Mouse (Mus musculus): Measurements from ENCODE around the gene Gm20605. TPM values are rescaled to one million over a fixed set of nuclear protein-coding genes. Genes with fewer than 3 reads are reported as not detected.

Gm20605 gene
- polyA plus RNA-seq, 2 experiments = 7.4 to 16.8 TPM

- Histone ChIP-seq H3K27me3 (ENCODE audit: control insufficient read depth, insufficient read depth, low read length) (no peaks in the 10 kb centered on the region), H3K27ac (replicated peaks; ENCODE audit: low read depth, low read length) (no peak overlapping the region), H3K4me1 (ENCODE audit: control insufficient read depth, insufficient read depth, low read length) (peaks cover 10% of the 10 kb centered on the region), H3K36me3 (ENCODE audit: control insufficient read depth, insufficient read depth, low read length) (no peaks in the 10 kb centered on the region), H3K4me3 (replicated peaks; ENCODE audit: low read length) (no peak overlapping the region), H3K9ac (ENCODE audit: low read depth, low read length, severe bottlenecking) (no peak overlapping the region), H3K4me2 (replicated peaks; ENCODE audit: low read depth, low read length, severe bottlenecking) (no peak overlapping the region), H3K9me3 (ENCODE audit: control insufficient read depth, low read length) (no peaks in the 10 kb centered on the region)
- ATAC-seq (ENCODE audit: low FRiP score, low read depth) (no peak), DNase-seq (ENCODE audit: low spot score) (no peak)
- no peak for TF ChIP-seq POLR2A (IDR thresholded peaks at IDR 0.05; ENCODE audit: borderline replicate concordance, extremely low read depth, insufficient read depth, insufficient read length)
- 84% methylated on average over 6 of the region's 6 CpGs for WGBS
Observed at GRCm38 (mm10) chr5:137682526-137682925, 53.6 kb downstream of the Gm20605 start.

GRCm38 (mm10) chr5:137683388-137684293 is 54.7 kb downstream of the Gm20605 start:
- Histone ChIP-seq H3K4me3 (replicated peaks; ENCODE audit: low read length) (peak overlapping the region; percentile 71), H3K27me3 (ENCODE audit: control insufficient read depth, insufficient read depth, low read length) (no peaks in the 10 kb centered on the region), H3K9me3 (ENCODE audit: control insufficient read depth, low read length) (no peaks in the 10 kb centered on the region), H3K4me2 (replicated peaks; ENCODE audit: low read depth, low read length, severe bottlenecking) (peak overlapping the region; percentile 96), H3K36me3 (ENCODE audit: control insufficient read depth, insufficient read depth, low read length) (no peaks in the 10 kb centered on the region), H3K27ac (replicated peaks; ENCODE audit: low read depth, low read length) (no peak overlapping the region), H3K4me1 (ENCODE audit: control insufficient read depth, insufficient read depth, low read length) (peaks cover 10% of the 10 kb centered on the region), H3K9ac (ENCODE audit: low read depth, low read length, severe bottlenecking) (peak overlapping the region; percentile 63)
- no peak for TF ChIP-seq POLR2A (IDR thresholded peaks at IDR 0.05; ENCODE audit: borderline replicate concordance, extremely low read depth, insufficient read depth, insufficient read length)
- no peak for DNase-seq (ENCODE audit: low spot score)
- no peak for ATAC-seq (ENCODE audit: low FRiP score, low read depth)
- 14% methylated on average over 28 of the region's 28 CpGs for WGBS

GRCm38 (mm10) chr5:137684294-137685123 is 55.5 kb downstream of the Gm20605 start, which contains the start of gene Agfg2:
Gene Agfg2, minus strand, starts transcription at chr5:137684726.
- peak within 1 kb of the TSS; percentile 96 for H3K4me2 ChIP-seq (replicated peaks; ENCODE audit: low read depth, low read length, severe bottlenecking)
- no peaks in the 10 kb centered on the region for H3K36me3 ChIP-seq (ENCODE audit: control insufficient read depth, insufficient read depth, low read length)
- H3K27me3 ChIP-seq (ENCODE audit: control insufficient read depth, insufficient read depth, low read length) = no peaks in the 10 kb centered on the region
- peak within 1 kb of the TSS; percentile 71 for H3K4me3 ChIP-seq (replicated peaks; ENCODE audit: low read length)
- H3K4me1 ChIP-seq (ENCODE audit: control insufficient read depth, insufficient read depth, low read length) = peaks cover 10% of the 10 kb centered on the region
- WGBS = under 1% methylated on average over 54 of the region's 62 CpGs
- DNase-seq (ENCODE audit: low spot score) = peak; percentile 99
- 0 out of 2 replicates have a peak, but pooled peaks have one; percentile 67 for TF ChIP-seq POLR2A (IDR thresholded peaks at IDR 0.05; ENCODE audit: borderline replicate concordance, extremely low read depth, insufficient read depth, insufficient read length)
- no peak within 1 kb of the TSS for H3K27ac ChIP-seq (replicated peaks; ENCODE audit: low read depth, low read length)
- H3K9ac ChIP-seq (ENCODE audit: low read depth, low read length, severe bottlenecking) = peak within 1 kb of the TSS; percentile 63
- peak; percentile 100 for ATAC-seq (ENCODE audit: low FRiP score, low read depth)
- H3K9me3 ChIP-seq (ENCODE audit: control insufficient read depth, low read length) = no peaks in the 10 kb centered on the region

GRCm38 (mm10) chr5:137685653-137686052 is 56.7 kb downstream of the Gm20605 start:
- 88% methylated on average over 3 of the region's 3 CpGs for WGBS
- no peak for ATAC-seq (ENCODE audit: low FRiP score, low read depth)
- TF ChIP-seq POLR2A (IDR thresholded peaks at IDR 0.05; ENCODE audit: borderline replicate concordance, extremely low read depth, insufficient read depth, insufficient read length) = no peak

GRCm38 (mm10) chr5:137686127-137686790 is 57.3 kb downstream of the Gm20605 start:
- Histone ChIP-seq H3K4me2 (replicated peaks; ENCODE audit: low read depth, low read length, severe bottlenecking) (no peak overlapping the region), H3K36me3 (ENCODE audit: control insufficient read depth, insufficient read depth, low read length) (no peaks in the 10 kb centered on the region), H3K4me3 (replicated peaks; ENCODE audit: low read length) (no peak overlapping the region), H3K9ac (ENCODE audit: low read depth, low read length, severe bottlenecking) (no peak overlapping the region), H3K27ac (replicated peaks; ENCODE audit: low read depth, low read length) (no peak overlapping the region), H3K4me1 (ENCODE audit: control insufficient read depth, insufficient read depth, low read length) (peaks cover 10% of the 10 kb centered on the region), H3K27me3 (ENCODE audit: control insufficient read depth, insufficient read depth, low read length) (no peaks in the 10 kb centered on the region), H3K9me3 (ENCODE audit: control insufficient read depth, low read length) (no peaks in the 10 kb centered on the region)
- WGBS = 79% methylated on average over 6 of the region's 6 CpGs
- no peak for TF ChIP-seq POLR2A (IDR thresholded peaks at IDR 0.05; ENCODE audit: borderline replicate concordance, extremely low read depth, insufficient read depth, insufficient read length)
- ATAC-seq (ENCODE audit: low FRiP score, low read depth) (no peak), DNase-seq (ENCODE audit: low spot score) (no peak)

More at GRCm38 (mm10) chr5:137685653-137686052, 56.7 kb downstream of the Gm20605 start:
- no peaks in the 10 kb centered on the region for H3K9me3 ChIP-seq (ENCODE audit: control insufficient read depth, low read length)
- no peak for DNase-seq (ENCODE audit: low spot score)
- H3K4me2 ChIP-seq (replicated peaks; ENCODE audit: low read depth, low read length, severe bottlenecking) = no peak overlapping the region
- H3K36me3 ChIP-seq (ENCODE audit: control insufficient read depth, insufficient read depth, low read length) = no peaks in the 10 kb centered on the region
- H3K4me3 ChIP-seq (replicated peaks; ENCODE audit: low read length) = no peak overlapping the region
- no peak overlapping the region for H3K27ac ChIP-seq (replicated peaks; ENCODE audit: low read depth, low read length)
- H3K4me1 ChIP-seq (ENCODE audit: control insufficient read depth, insufficient read depth, low read length) = peaks cover 10% of the 10 kb centered on the region
- no peaks in the 10 kb centered on the region for H3K27me3 ChIP-seq (ENCODE audit: control insufficient read depth, insufficient read depth, low read length)
- H3K9ac ChIP-seq (ENCODE audit: low read depth, low read length, severe bottlenecking) = no peak overlapping the region
